ENCODE assay signal across 22 mouse cellular contexts in the genomic region with DNA sequence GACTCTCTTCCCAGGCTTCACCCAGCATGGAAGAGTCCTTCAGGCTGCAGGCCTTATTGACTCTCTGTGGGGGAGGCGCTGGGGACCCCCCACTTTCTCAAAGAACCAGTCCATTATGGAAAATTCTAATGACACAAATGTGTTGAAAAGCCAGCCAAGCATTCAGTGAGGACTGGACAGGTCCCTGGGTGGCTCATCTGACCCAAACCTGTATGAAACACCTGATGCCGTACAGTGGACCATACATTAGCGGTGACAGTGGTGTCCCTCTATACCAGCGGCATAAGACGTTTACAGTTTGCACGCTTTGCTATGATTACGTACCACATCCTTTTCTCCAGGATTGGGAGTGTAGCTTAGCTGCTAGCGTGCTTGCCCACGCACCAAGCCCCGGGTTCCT.
DNase-seq lines count a peak whose midpoint lies in the region; ATAC-seq and TF ChIP-seq lines count a peak whose summit lies in the region.
"Had no signal": no experiment of that assay in that cellular context is flagged by ENCODE, and none has a peak within 500 bp of the region (broad histone marks: within the 10 kb centered on the region; RNA-seq: fewer than 3 reads in every experiment).

No protein-coding gene starts in this region.

- H3K9ac ChIP-seq in neural tube, embryonic 13.5 days: no peak overlapping the region
- no peak overlapping the region for H3K9ac ChIP-seq in hindbrain, embryonic 14.5 days
- H3K9ac ChIP-seq in midbrain, embryonic 11.5 days (ENCODE audit: low read length): no peak overlapping the region
- H3K9ac ChIP-seq in midbrain, postnatal 0 days (replicated peaks; ENCODE audit: low read length, poor library complexity, severe bottlenecking): no peak overlapping the region
- H3K9ac ChIP-seq in intestine, embryonic 16.5 days (ENCODE audit: low read depth, low read length): no peak overlapping the region
- H3K9ac ChIP-seq: heart, embryonic 13.5 days; limb, embryonic 15.5 days; liver, embryonic 14.5 days; lung, embryonic 14.5 days had no signal

- no peak; the same call in 1 of the 2 replicates for ATAC-seq in neural tube, embryonic 13.5 days (ENCODE audit: low read depth)
- no peak; the same call in 1 of the 2 replicates for ATAC-seq in hindbrain, embryonic 14.5 days (ENCODE audit: low FRiP score)
- no peak for ATAC-seq in midbrain, embryonic 11.5 days (ENCODE audit: low FRiP score)
- no peak for ATAC-seq in midbrain, postnatal 0 days (ENCODE audit: low FRiP score)
- ATAC-seq in intestine, embryonic 16.5 days: no peak

- no peaks in the 10 kb centered on the region for H3K9me3 ChIP-seq in neural tube, embryonic 13.5 days
- H3K9me3 ChIP-seq in hindbrain, embryonic 14.5 days (ENCODE audit: control insufficient read depth, low read length): no peaks in the 10 kb centered on the region
- H3K9me3 ChIP-seq in midbrain, embryonic 11.5 days (ENCODE audit: control insufficient read depth, low read length): no peaks in the 10 kb centered on the region
- no peaks in the 10 kb centered on the region for H3K9me3 ChIP-seq in midbrain, postnatal 0 days (ENCODE audit: low read length)
- no peaks in the 10 kb centered on the region for H3K9me3 ChIP-seq in intestine, embryonic 16.5 days (ENCODE audit: control insufficient read depth, low read length)
- H3K9me3 ChIP-seq: heart, embryonic 13.5 days; limb, embryonic 15.5 days had no signal

- H3K4me2 ChIP-seq in neural tube, embryonic 13.5 days: no peak overlapping the region
- no peak overlapping the region for H3K4me2 ChIP-seq in hindbrain, embryonic 14.5 days (replicated peaks)
- no peak overlapping the region for H3K4me2 ChIP-seq in midbrain, embryonic 11.5 days
- no peak overlapping the region for H3K4me2 ChIP-seq in midbrain, postnatal 0 days (ENCODE audit: low read depth, low read length, poor library complexity, severe bottlenecking)
- H3K4me2 ChIP-seq in intestine, embryonic 16.5 days (ENCODE audit: low read depth, low read length): no peak overlapping the region
- H3K4me2 ChIP-seq: heart, embryonic 13.5 days; limb, embryonic 15.5 days; lung, embryonic 14.5 days had no signal

- DNase-seq in neural tube, embryonic 10.5 days (ENCODE audit: extremely low spot score, low spot score): no peak
- no peak for DNase-seq in hindbrain, embryonic 14.5 days (ENCODE audit: low spot score)
- DNase-seq in midbrain, embryonic 11.5 days (ENCODE audit: low spot score, missing footprints): peak; percentile 80
- DNase-seq in midbrain, postnatal 0 days (ENCODE audit: low spot score): no peak
- no peak for DNase-seq in ovary, postnatal 10 days (ENCODE audit: low spot score)
- DNase-seq in kidney, postnatal 10 days: no peak
- DNase-seq: adrenal gland, postnatal 14 days; cerebellum, adult 2 months; gastrocnemius, postnatal 10 days; heart, postnatal 14 days; kidney, adult 18-20 months; left cerebral cortex, postnatal 4 days; lung, embryonic 14.5 days; right cerebral cortex, postnatal 14 days; spleen, adult 18-20 months; thymus, postnatal 14 days had no signal

- TF ChIP-seq CTCF in midbrain, postnatal 0 days (IDR thresholded peaks at IDR 0.05): no peak

- no peak overlapping the region for H3K4me3 ChIP-seq in neural tube, embryonic 13.5 days
- no peak overlapping the region for H3K4me3 ChIP-seq in hindbrain, embryonic 14.5 days (replicated peaks; ENCODE audit: low read length)
- no peak overlapping the region for H3K4me3 ChIP-seq in midbrain, embryonic 11.5 days (ENCODE audit: low read depth, low read length)
- no peak overlapping the region for H3K4me3 ChIP-seq in midbrain, postnatal 0 days (ENCODE audit: low read depth, low read length)
- no peak overlapping the region for H3K4me3 ChIP-seq in intestine, embryonic 16.5 days (ENCODE audit: low read length)
- H3K4me3 ChIP-seq: heart, embryonic 13.5 days; left cerebral cortex, adult 2 months; limb, embryonic 15.5 days had no signal

- H3K27me3 ChIP-seq in neural tube, embryonic 13.5 days: no peaks in the 10 kb centered on the region
- no peaks in the 10 kb centered on the region for H3K27me3 ChIP-seq in hindbrain, embryonic 14.5 days (ENCODE audit: control insufficient read depth, insufficient read depth, low read length)
- H3K27me3 ChIP-seq in midbrain, embryonic 11.5 days (ENCODE audit: control insufficient read depth, insufficient read depth, low read length): no peaks in the 10 kb centered on the region
- H3K27me3 ChIP-seq in midbrain, postnatal 0 days (ENCODE audit: insufficient read depth, low read length): no peaks in the 10 kb centered on the region
- no peaks in the 10 kb centered on the region for H3K27me3 ChIP-seq in intestine, embryonic 16.5 days (replicated peaks; ENCODE audit: control insufficient read depth, insufficient read depth, low read length)
- H3K27me3 ChIP-seq: heart, embryonic 13.5 days; limb, embryonic 15.5 days had no signal

- H3K27ac ChIP-seq in neural tube, embryonic 13.5 days (replicated peaks): peak overlapping the region; percentile 56
- H3K27ac ChIP-seq in hindbrain, embryonic 14.5 days: peak overlapping the region; percentile 75
- peak overlapping the region; percentile 35; the same call in 1 of the 2 replicates for H3K27ac ChIP-seq in midbrain, embryonic 11.5 days (ENCODE audit: low read depth, low read length)
- H3K27ac ChIP-seq in midbrain, postnatal 0 days (ENCODE audit: low read depth, low read length): peak overlapping the region; percentile 68
- no peak overlapping the region for H3K27ac ChIP-seq in intestine, embryonic 16.5 days (ENCODE audit: low read length)
- H3K27ac ChIP-seq: heart, embryonic 13.5 days; left cerebral cortex, adult 2 months; limb, embryonic 15.5 days; liver, embryonic 14.5 days had no signal

- H3K36me3 ChIP-seq in neural tube, embryonic 13.5 days: no peaks in the 10 kb centered on the region
- H3K36me3 ChIP-seq in hindbrain, embryonic 14.5 days (replicated peaks; ENCODE audit: control insufficient read depth, insufficient read depth): no peaks in the 10 kb centered on the region
- H3K36me3 ChIP-seq in midbrain, embryonic 11.5 days (ENCODE audit: control insufficient read depth, insufficient read depth, low read length): no peaks in the 10 kb centered on the region
- H3K36me3 ChIP-seq in midbrain, postnatal 0 days (ENCODE audit: insufficient read depth, low read length): no peaks in the 10 kb centered on the region
- H3K36me3 ChIP-seq in intestine, embryonic 16.5 days (ENCODE audit: control insufficient read depth, insufficient read depth, low read length): no peaks in the 10 kb centered on the region
- H3K36me3 ChIP-seq: heart, embryonic 13.5 days; limb, embryonic 15.5 days had no signal

- 93% methylated on average over 10 of the region's 10 CpGs for WGBS in neural tube, embryonic 13.5 days
- 90% methylated on average over 10 of the region's 10 CpGs for WGBS in hindbrain, embryonic 14.5 days
- 92% methylated on average over 10 of the region's 10 CpGs for WGBS in midbrain, embryonic 11.5 days
- 90% methylated on average over 10 of the region's 10 CpGs for WGBS in midbrain, postnatal 0 days
- WGBS in intestine, embryonic 16.5 days: 90% methylated on average over 10 of the region's 10 CpGs

- peaks cover 20% of the 10 kb centered on the region for H3K4me1 ChIP-seq in neural tube, embryonic 13.5 days (replicated peaks)
- H3K4me1 ChIP-seq in hindbrain, embryonic 14.5 days (replicated peaks; ENCODE audit: control insufficient read depth, insufficient read depth, low read length): peaks cover 10% of the 10 kb centered on the region; the same call in 1 of the 2 replicates
- H3K4me1 ChIP-seq in midbrain, embryonic 11.5 days (ENCODE audit: control insufficient read depth, insufficient read depth, low read length): peaks cover 7% of the 10 kb centered on the region
- 0 out of 2 replicates have a peak, but pooled peaks cover 6% of the 10 kb centered on the region for H3K4me1 ChIP-seq in midbrain, postnatal 0 days (ENCODE audit: insufficient read depth, low read length)
- no peaks in the 10 kb centered on the region for H3K4me1 ChIP-seq in intestine, embryonic 16.5 days (ENCODE audit: control insufficient read depth, insufficient read depth, low read length)
- H3K4me1 ChIP-seq: limb, embryonic 15.5 days had no signal
